Mouse (Mus musculus) layer of hippocampus, adult 2 months (tissue): ENCODE data around the gene Gm49358. TPM values are rescaled to one million over a fixed set of nuclear protein-coding genes. Genes with fewer than 3 reads are reported as not detected.

Source experiments
- DNase-seq, 2 experiments: peaks; one replicate each; pipeline ENCODE4 v3.0.0; 2022; ENCODE audit warnings: low spot score in 2 of 2
- H3K27ac ChIP-seq: fragments of 200-600 bp; 2 replicates; pipeline ENCODE4 v1.8.1; 2022
- H3K4me3 ChIP-seq: fragments of 200-600 bp; 2 replicates; pipeline ENCODE4 v1.8.1; 2022; ENCODE audit warnings: mild to moderate bottlenecking
- CTCF ChIP-seq: fragments of 200-600 bp; conservative IDR thresholded peaks from 2 replicates; pipeline ENCODE4 v1.8.1; 2022; ENCODE audit warnings: antibody characterized with exemption, mild to moderate bottlenecking, moderate library complexity
- total RNA-seq, 2 experiments: library from RNA; stranded (reverse); gene quantifications; 2 replicates each; pipeline ENCODE4 v1.2.3; 2021

Gene Gm49358
- total RNA-seq, 2 experiments from 2014 or later, result 42.5 to 54.0 TPM

- TF ChIP-seq CTCF, result no peak
- Histone ChIP-seq H3K27ac (no peak overlapping the region), H3K4me3 (no peak overlapping the region)
- DNase-seq, result no peak
These were observed 108.3 kb downstream of the Gm49358 start for GRCm38 (mm10) chr10:86872121-86872520.

GRCm38 (mm10) chr10:86872591-86872990 lies 108.8 kb downstream of the Gm49358 start:
- H3K27ac ChIP-seq, result no peak overlapping the region
- no peak overlapping the region for H3K4me3 ChIP-seq
- no peak for DNase-seq
- TF ChIP-seq CTCF, result no peak

- no peak for DNase-seq
- no peak for TF ChIP-seq CTCF
- Histone ChIP-seq H3K4me3 (no peak overlapping the region), H3K27ac (no peak overlapping the region)
These were observed 114.9 kb downstream of the Gm49358 start for GRCm38 (mm10) chr10:86878721-86879120.

DNA sequence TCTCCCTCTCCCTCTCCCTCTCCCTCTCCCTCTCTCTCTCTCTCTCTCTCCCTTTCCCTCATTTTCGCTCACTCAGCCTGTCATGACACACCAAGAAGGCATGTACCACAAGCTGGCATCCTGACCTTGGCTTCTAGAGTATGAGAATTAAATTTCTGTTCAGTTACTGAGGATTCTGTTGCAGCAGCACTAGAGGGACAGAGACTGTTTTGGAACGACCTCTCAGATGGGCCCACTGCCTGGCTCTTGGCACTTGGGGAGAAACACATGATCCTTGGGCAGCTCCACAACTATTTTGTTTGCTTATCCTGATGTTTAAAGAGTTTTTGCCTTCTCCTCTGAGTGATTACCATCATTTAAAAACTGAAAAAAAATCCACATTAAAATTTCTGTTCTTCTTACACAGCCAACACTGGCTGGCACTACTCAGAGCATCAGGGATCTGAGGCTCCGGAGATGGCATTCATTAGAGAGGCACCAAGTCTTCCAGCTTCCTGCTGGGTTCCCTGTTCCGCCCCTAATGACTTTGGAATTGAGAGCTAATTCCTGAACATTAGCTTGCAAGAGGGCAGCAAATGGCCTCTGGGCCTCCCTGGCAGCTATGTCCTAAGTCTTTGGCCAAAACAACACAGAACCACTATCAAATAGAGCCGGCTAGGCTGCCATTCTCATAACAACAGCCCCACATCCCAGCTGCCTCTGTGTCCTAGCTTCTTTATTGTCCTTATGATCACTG lies 116.5 kb downstream of the Gm49358 start:
- Histone ChIP-seq H3K27ac (no peak overlapping the region), H3K4me3 (no peak overlapping the region)
- peak in 1 of 2 experiments; percentile 29 for DNase-seq
- TF ChIP-seq CTCF, result no peak

DNA sequence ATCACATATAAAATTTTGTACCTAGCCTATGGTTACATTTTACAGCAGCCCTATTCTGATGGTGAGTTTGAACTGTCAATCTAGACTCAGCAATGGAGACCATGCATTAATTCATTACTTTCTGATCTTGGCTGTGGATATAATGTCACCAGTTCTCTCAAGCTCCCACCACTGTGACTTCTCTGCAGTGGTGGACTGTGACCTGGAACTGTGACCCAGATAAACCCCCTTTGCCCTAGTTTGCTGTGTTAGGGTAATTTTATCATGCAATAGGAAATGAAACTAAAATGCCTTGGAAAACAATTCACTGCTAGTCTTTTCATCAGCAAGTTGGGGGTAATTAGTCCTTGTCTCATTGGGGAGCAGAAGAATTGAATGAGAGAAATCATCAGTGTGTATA lies 117.7 kb downstream of the Gm49358 start:
- Histone ChIP-seq H3K4me3 (no peak overlapping the region), H3K27ac (no peak overlapping the region)
- no peak for DNase-seq
- no peak for TF ChIP-seq CTCF

Other genes with a start within 250 kb of the Gm49358 start
- gene Hsp90b1, start 58.5 kb upstream of the Gm49358 start, total RNA-seq, result 100 to 1,000 TPM; 306 to 337 TPM
- 1 to 10 TPM; 1.3 to 1.5 TPM for gene Ttc41, start 58.2 kb upstream of the Gm49358 start, total RNA-seq
- gene Nt5dc3, start 15.0 kb downstream of the Gm49358 start, total RNA-seq, result 100 to 1,000 TPM; 126 to 148 TPM
- under 1 TPM; 0.54 to 0.61 TPM for gene Stab2, start 244.1 kb downstream of the Gm49358 start, total RNA-seq